Comparison of ENCODE assay signal across 17 mouse cellular contexts in the genomic region with DNA sequence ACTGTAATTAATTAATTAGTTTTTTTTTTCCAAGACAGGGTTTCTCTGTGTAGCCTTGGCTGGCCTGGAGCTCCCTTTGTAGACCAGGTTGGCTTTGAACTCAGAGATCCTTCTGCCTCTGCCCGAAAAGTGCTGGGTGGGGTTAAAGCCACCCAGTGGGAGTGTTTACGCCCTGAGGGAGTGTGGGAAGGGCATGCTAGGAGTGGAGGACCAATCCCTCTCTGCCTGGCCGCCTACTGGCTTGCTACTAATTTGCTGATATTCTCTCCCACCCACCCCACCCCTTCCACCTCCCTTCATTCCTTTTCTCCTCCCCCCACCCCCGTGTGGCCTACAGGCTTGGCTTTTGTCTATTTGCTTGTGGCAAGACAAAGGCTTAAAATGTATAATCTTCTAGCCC. TPM values are rescaled to one million over a fixed set of nuclear protein-coding genes. Genes with fewer than 3 reads are reported as not detected.
DNase-seq lines count a peak whose midpoint lies in the region; ATAC-seq lines count a peak whose summit lies in the region.
"Had no signal": no experiment of that assay in that cellular context is flagged by ENCODE, and none has a peak within 500 bp of the region (broad histone marks: within the 10 kb centered on the region; RNA-seq: fewer than 3 reads in every experiment).

No protein-coding gene starts in this region.

- peak overlapping the region; percentile 91 for H3K9ac ChIP-seq in liver, embryonic 13.5 days
- H3K9ac ChIP-seq: embryonic facial prominence, embryonic 15.5 days; forebrain, embryonic 13.5 days; heart, embryonic 13.5 days had no signal

- H3K9me3 ChIP-seq in liver, embryonic 13.5 days (replicated peaks), result no peaks in the 10 kb centered on the region
- H3K9me3 ChIP-seq: embryonic facial prominence, embryonic 15.5 days; forebrain, embryonic 13.5 days; heart, embryonic 13.5 days; megakaryocyte, embryonic 14.5 days had no signal

- intact Hi-C loops in heart, postnatal 10 days (cut with DNase I), result no loop called here
- intact Hi-C loops in gastrocnemius, postnatal 36 days (cut with DNase I), result loop anchor here (10.0 kb wide), 1 partner anchor 218 kb away; no protein-coding TSS in a partner anchor

- WGBS in liver, embryonic 13.5 days (ENCODE audit: insufficient replicate concordance), result 33% methylated on average over 4 of the region's 4 CpGs

- peaks cover 59% of the 10 kb centered on the region for H3K4me1 ChIP-seq in liver, embryonic 13.5 days (replicated peaks)

- H3K27me3 ChIP-seq in liver, embryonic 13.5 days, result peaks cover 13% of the 10 kb centered on the region
- H3K27me3 ChIP-seq: embryonic facial prominence, embryonic 15.5 days; Patski had no signal

- H3K27ac ChIP-seq in liver, embryonic 13.5 days, result peak overlapping the region; percentile 97
- H3K27ac ChIP-seq: embryonic facial prominence, embryonic 15.5 days; forebrain, embryonic 13.5 days; heart, embryonic 13.5 days had no signal

- H3K36me3 ChIP-seq in liver, embryonic 13.5 days, result peaks cover 47% of the 10 kb centered on the region
- H3K36me3 ChIP-seq: embryonic facial prominence, embryonic 15.5 days had no signal

- peak overlapping the region; percentile 78 for H3K4me3 ChIP-seq in liver, embryonic 13.5 days (replicated peaks)
- H3K4me3 ChIP-seq: embryonic facial prominence, embryonic 15.5 days; forebrain, embryonic 13.5 days; heart, embryonic 13.5 days; megakaryocyte, embryonic 14.5 days had no signal

- peak; percentile 56 for ATAC-seq in liver, embryonic 13.5 days (ENCODE audit: low read depth)
- ATAC-seq: CD4-positive, CD25-positive, alpha-beta regulatory T cell, adult 4 months; forebrain, embryonic 13.5 days; midbrain, embryonic 16.5 days; Patski had no signal

- DNase-seq in heart, adult 11 months, result peak; percentile 90
- no peak for DNase-seq in heart, postnatal 10 days
- DNase-seq in ES-CJ7 (ENCODE audit: low read depth, low spot score) (peak; percentile 88), R1 (ENCODE audit: low read depth, low spot score) (peak; percentile 91), MN1 (ENCODE audit: low spot score) (no peak)
- DNase-seq in liver, embryonic 13.5 days, result peak; percentile 65
- DNase-seq in gastrocnemius, postnatal 36 days, result no peak
- DNase-seq: embryo, embryonic 11 days; lung, postnatal 14 days; thymus, postnatal 36 days had no signal

- peak overlapping the region; percentile 93 for H3K4me2 ChIP-seq in liver, embryonic 13.5 days
- H3K4me2 ChIP-seq: embryonic facial prominence, embryonic 15.5 days; forebrain, embryonic 13.5 days had no signal

RNA-seq across cellular contexts. Expression of a gene that starts 4.9 kb away (rescaled TPM):
- total RNA-seq in heart, postnatal 10 days (2021), result 10 to 100 TPM; 35.5 to 37.4 TPM
- 60.4 and 62.2 TPM in 2 replicates for polyA plus RNA-seq in liver, embryonic 13.5 days (2015; fragmentation: Nextera tagmentation; extraction: Ambion mirVana)
- total RNA-seq in gastrocnemius, postnatal 36 days (2021), result 10 to 100 TPM; 26.8 to 31.1 TPM

RNA-seq across cellular contexts. Expression of a gene that starts 4.9 kb away (rescaled TPM):
- total RNA-seq in heart, postnatal 10 days (2021), result 10 to 100 TPM; 26.7 to 27.7 TPM
- 0.28 and 0.50 TPM in 2 replicates for polyA plus RNA-seq in liver, embryonic 13.5 days (2015; fragmentation: Nextera tagmentation; extraction: Ambion mirVana)
- 1 to 10 TPM; 3.8 to 4.0 TPM for total RNA-seq in gastrocnemius, postnatal 36 days (2021)

RNA-seq across cellular contexts. Expression of a gene that starts 9.6 kb away (rescaled TPM):
- 10 to 100 TPM; 20.4 to 22.6 TPM for total RNA-seq in heart, postnatal 10 days (2021)
- 2.6 and 3.0 TPM in 2 replicates for polyA plus RNA-seq in liver, embryonic 13.5 days (2015; fragmentation: Nextera tagmentation; extraction: Ambion mirVana)
- 10 to 100 TPM; 14.7 to 17.0 TPM for total RNA-seq in gastrocnemius, postnatal 36 days (2021)

RNA-seq across cellular contexts. Expression of a gene that starts 25.8 kb away (rescaled TPM):
- total RNA-seq in heart, postnatal 10 days (2021), result 1 to 10 TPM; 3.1 to 3.9 TPM
- polyA plus RNA-seq in liver, embryonic 13.5 days (2015; fragmentation: Nextera tagmentation; extraction: Ambion mirVana), result 6.3 and 7.7 TPM in 2 replicates
- total RNA-seq in gastrocnemius, postnatal 36 days (2021), result 1 to 10 TPM; 2.1 to 2.9 TPM

Comparison
In these comparisons a context has a peak if more than half of its experiments do, and no peak if none do; other contexts are left out.
1. DNase-seq: peak in heart, adult 11 months (single experiment), ES-CJ7 (single experiment), R1 (single experiment) and liver, embryonic 13.5 days (single experiment); none in heart, postnatal 10 days (0 of 2), MN1 (single experiment) and gastrocnemius, postnatal 36 days (0 of 2).
2. RNA of a gene that starts 4.9 kb away (total RNA-seq): 26.7 to 27.7 TPM in heart, postnatal 10 days; 3.8 to 4.0 TPM in gastrocnemius, postnatal 36 days; every median in the first group is over 4 times any median in the second.